Mouse (Mus musculus) liver, embryonic 14.5 days (tissue): Measurements from ENCODE around the gene Lrtm2. TPM values are rescaled to one million over a fixed set of nuclear protein-coding genes. Genes with fewer than 3 reads are reported as not detected.
"Not testable (repeated sequence)": the region's sequence is repeated elsewhere in the genome, so short reads cannot be mapped to it uniquely, and the experiment has no call there.

Source experiments
- ATAC-seq: fragments of 200-750 bp; cut with Nextera tagmentation; 2 replicates; pipeline ENCODE4 v1.8.0; 2017; ENCODE audit warnings: moderate number of reproducible peaks, mild to moderate bottlenecking, moderate library complexity; ENCODE audit not compliant: insufficient read depth
- DNase-seq, 3 experiments: peaks; one replicate each; pipeline ENCODE4 v3.0.0-alpha.2; 2012 to 2013; ENCODE audit warnings: low read depth in 3 of 3, low spot score in 3 of 3
- H3K27ac ChIP-seq: fragments of 300-500 bp; sonication (generic); 2 replicates; pipeline ENCODE4 v1.5.1; 2014; ENCODE audit warnings: moderate library complexity, mild to moderate bottlenecking, control low read depth, inconsistent platforms
- H3K27me3 ChIP-seq: fragments of 300-500 bp; sonication (generic); 2 replicates; pipeline ENCODE4 v1.6.1; 2014; ENCODE audit warnings: mild to moderate bottlenecking, low read length, moderate library complexity; ENCODE audit not compliant: control insufficient read depth, insufficient read depth
- H3K36me3 ChIP-seq: fragments of 300-500 bp; sonication (generic); replicated peaks from 2 replicates; pipeline ENCODE4 v1.6.1; 2014; ENCODE audit warnings: low read depth; ENCODE audit not compliant: control insufficient read depth, insufficient read depth
- H3K4me1 ChIP-seq, 2 experiments: fragments of 200-500 bp in 1 of 2; fragments of 300-500 bp in 1 of 2; sonication (generic) in 1 of 2; replicated peaks; 2 replicates each; pipeline ENCODE4 v1.6.1; 2012 to 2014; ENCODE audit warnings: antibody characterized with exemption in 1 of 2, inconsistent platforms in 1 of 2, low read length in 1 of 2; ENCODE audit not compliant: control insufficient read depth in 2 of 2, insufficient read depth in 2 of 2
- H3K4me2 ChIP-seq: fragments of 300-500 bp; sonication (generic); 2 replicates; pipeline ENCODE4 v1.6.1; 2014; ENCODE audit warnings: low read depth, mild to moderate bottlenecking, control low read depth, moderate library complexity
- H3K4me3 ChIP-seq, 2 experiments: fragments of 200-500 bp in 1 of 2; fragments of 300-500 bp in 1 of 2; sonication (generic) in 1 of 2; 2 replicates each; pipeline ENCODE4 v1.5.1; 2012 to 2014; ENCODE audit warnings: low read depth in 2 of 2, low read length in 2 of 2, mild to moderate bottlenecking in 2 of 2, control low read depth in 1 of 2, inconsistent platforms in 1 of 2, moderate library complexity in 1 of 2; ENCODE audit not compliant: insufficient read depth in 1 of 2
- H3K9ac ChIP-seq: fragments of 300-500 bp; sonication (generic); replicated peaks from 2 replicates; pipeline ENCODE4 v1.6.1; 2014; ENCODE audit warnings: mild to moderate bottlenecking, control low read depth, moderate library complexity
- H3K9me3 ChIP-seq: fragments of 300-500 bp; sonication (generic); 2 replicates; pipeline ENCODE4 v1.6.1; 2016; ENCODE audit warnings: low read length, mixed read lengths; ENCODE audit not compliant: control insufficient read depth
- CTCF ChIP-seq: IDR thresholded peaks from 2 replicates; pipeline ENCODE4 v1.5.1; 2016; ENCODE audit warnings: antibody characterized with exemption, low read depth, control low read depth
- EP300 ChIP-seq: IDR thresholded peaks from 2 replicates; pipeline ENCODE4 v1.6.1; 2016; ENCODE audit warnings: antibody characterized with exemption, low read depth
- WGBS: fragments of 180-500 bp; shearing (Covaris S2); extraction: QIAGEN DNeasy Blood & Tissue Kit; methylation state at CpG from one replicate; pipeline ENCODE4 v1.1.7; 2014; ENCODE audit not compliant: insufficient replicate concordance; 5-methylcytosine and 5-hydroxymethylcytosine counted together
- polyA plus RNA-seq, 2 experiments: library from polyadenylated mRNA; depleted of rRNA in 1 of 2; stranded (reverse) in 1 of 2; unstranded in 1 of 2; fragments of >200 nt; fragmentation: Nextera tagmentation in 1 of 2; extraction: Ambion mirVana in 1 of 2; gene quantifications; 2 replicates each; pipeline versions ENCODE4 v1.2.1 to v1.2.3; 2012 to 2014

Lrtm2 gene
- polyA plus RNA-seq, 2 experiments = 0.08 TPM; not detected in 1

GRCm38 (mm10) chr6:119372237-119372636, 41.7 kb upstream of the Lrtm2 start:
- Histone ChIP-seq H3K4me3 (no peak overlapping the region), H3K9me3 (no peaks in the 10 kb centered on the region), H3K27ac (no peak overlapping the region), H3K4me2 (no peak overlapping the region), H3K4me1 (peaks cover 16 to 30% of the 10 kb centered on the region in 2 experiments), H3K9ac (no peak overlapping the region), H3K27me3 (no peaks in the 10 kb centered on the region), H3K36me3 (peaks cover 10% of the 10 kb centered on the region)
- WGBS = 19% methylated on average over 5 of the region's 5 CpGs
- DNase-seq (no peak), ATAC-seq (no peak)
- TF ChIP-seq EP300 (no peak), CTCF (no peak)

GRCm38 (mm10) chr6:119371624-119372023, 41.1 kb upstream of the Lrtm2 start:
- no peak for ATAC-seq
- H3K4me3 ChIP-seq = no peak overlapping the region
- H3K9me3 ChIP-seq = no peaks in the 10 kb centered on the region
- H3K27me3 ChIP-seq = no peaks in the 10 kb centered on the region
- peak; percentile 20; the same call in 1 of the 2 replicates for TF ChIP-seq CTCF
- TF ChIP-seq EP300 = no peak
- DNase-seq = no peak
- no peak overlapping the region for H3K9ac ChIP-seq
- H3K4me2 ChIP-seq = no peak overlapping the region
- H3K36me3 ChIP-seq = peaks cover 10% of the 10 kb centered on the region
- H3K4me1 ChIP-seq = peaks cover 14 to 25% of the 10 kb centered on the region in 2 experiments
- no peak overlapping the region for H3K27ac ChIP-seq

- 49% methylated on average over 2 of the region's 2 CpGs for WGBS
- DNase-seq = no peak
- H3K9ac ChIP-seq = no peak overlapping the region
- no peaks in the 10 kb centered on the region for H3K27me3 ChIP-seq
- H3K4me1 ChIP-seq = peaks cover 2 to 9% of the 10 kb centered on the region in 2 experiments; a peak in 3 of 4 replicates
- H3K9me3 ChIP-seq = no peaks in the 10 kb centered on the region
- no peak overlapping the region for H3K4me2 ChIP-seq
- H3K36me3 ChIP-seq = peaks cover 37% of the 10 kb centered on the region
- TF ChIP-seq EP300 = no peak
- TF ChIP-seq CTCF = no peak
- no peak overlapping the region for H3K4me3 ChIP-seq
- no peak for ATAC-seq
- H3K27ac ChIP-seq = no peak overlapping the region
Observed at GRCm38 (mm10) chr6:119367382-119367781, 36.8 kb upstream of the Lrtm2 start.

GRCm38 (mm10) chr6:119366800-119367199, 36.2 kb upstream of the Lrtm2 start:
- DNase-seq, H3K9ac ChIP-seq, H3K4me1 ChIP-seq, H3K4me2 ChIP-seq, H3K27me3 ChIP-seq, H3K27ac ChIP-seq, H3K9me3 ChIP-seq, ATAC-seq, H3K4me3 ChIP-seq: not testable (repeated sequence)
- WGBS = 58% methylated on average over 3 of the region's 4 CpGs
- H3K36me3 ChIP-seq = peaks cover 37% of the 10 kb centered on the region

GRCm38 (mm10) chr6:119363593-119363992, 33.0 kb upstream of the Lrtm2 start:
- Histone ChIP-seq H3K27ac (no peak overlapping the region), H3K4me2 (no peak overlapping the region), H3K9ac (no peak overlapping the region), H3K36me3 (peaks cover 48% of the 10 kb centered on the region), H3K4me3 (no peak overlapping the region), H3K9me3 (no peaks in the 10 kb centered on the region), H3K4me1 (peaks cover 18 to 26% of the 10 kb centered on the region in 2 experiments), H3K27me3 (no peaks in the 10 kb centered on the region)
- ATAC-seq (no peak), DNase-seq (no peak)
- WGBS = 75% methylated on average over 5 of the region's 5 CpGs
- TF ChIP-seq CTCF = no peak
